Mouse (Mus musculus) stomach, postnatal 0 days (tissue): ENCODE measurements around the gene Glud1. TPM values are rescaled to one million over a fixed set of nuclear protein-coding genes. Genes with fewer than 3 reads are reported as not detected.

ENCODE experiments used
- ATAC-seq: fragments of 200-750 bp; cut with Nextera tagmentation; 2 replicates; pipeline ENCODE4 v1.8.0; 2017; ENCODE audit not compliant: low FRiP score, low TSS enrichment
- DNase-seq: peaks from one replicate; pipeline ENCODE4 v3.0.0-alpha.2; 2016; ENCODE audit warnings: low spot score
- H3K27ac ChIP-seq: fragments of 300-500 bp; sonication (generic); replicated peaks from 2 replicates; pipeline ENCODE4 v1.5.1; 2014; ENCODE audit warnings: mild to moderate bottlenecking, control low read depth
- H3K27me3 ChIP-seq: fragments of 300-500 bp; sonication (generic); 2 replicates; pipeline ENCODE4 v1.6.1; 2014; ENCODE audit warnings: low read length; ENCODE audit not compliant: control insufficient read depth, insufficient read depth
- H3K36me3 ChIP-seq: fragments of 300-500 bp; sonication (generic); 2 replicates; pipeline ENCODE4 v1.6.1; 2014; ENCODE audit warnings: low read length, mixed read lengths; ENCODE audit not compliant: control insufficient read depth, insufficient read depth
- H3K4me1 ChIP-seq: fragments of 300-500 bp; sonication (generic); replicated peaks from 2 replicates; pipeline ENCODE4 v1.6.1; 2014; ENCODE audit warnings: antibody characterized with exemption; ENCODE audit not compliant: control insufficient read depth, insufficient read depth
- H3K4me2 ChIP-seq: fragments of 300-500 bp; sonication (generic); replicated peaks from 2 replicates; pipeline ENCODE4 v1.6.1; 2014; ENCODE audit warnings: low read depth, mild to moderate bottlenecking, control low read depth, moderate library complexity
- H3K4me3 ChIP-seq: fragments of 300-500 bp; sonication (generic); 2 replicates; pipeline ENCODE4 v1.5.1; 2014; ENCODE audit warnings: low read depth, low read length, control low read depth
- H3K9ac ChIP-seq: fragments of 300-500 bp; sonication (generic); 2 replicates; pipeline ENCODE4 v1.6.1; 2014; ENCODE audit warnings: mild to moderate bottlenecking, low read length, control low read depth, mixed read lengths
- H3K9me3 ChIP-seq: fragments of 300-500 bp; sonication (generic); 2 replicates; pipeline ENCODE4 v1.6.1; 2016; ENCODE audit warnings: low read length; ENCODE audit not compliant: control insufficient read depth
- CTCF ChIP-seq: IDR thresholded peaks from 2 replicates; pipeline ENCODE4 v1.5.1; 2016; ENCODE audit warnings: antibody characterized with exemption, low read depth, mild to moderate bottlenecking, moderate library complexity
- EP300 ChIP-seq: optimal IDR thresholded peaks from 2 replicates; pipeline ENCODE3; 2016; ENCODE audit warnings: antibody characterized with exemption
- WGBS: fragments of 180-500 bp; shearing (Covaris S2); extraction: QIAGEN DNeasy Blood & Tissue Kit; methylation state at CpG from one replicate; pipeline ENCODE4 v1.1.7; 2014; 5-methylcytosine and 5-hydroxymethylcytosine counted together
- polyA plus RNA-seq: library from polyadenylated mRNA; unstranded; fragments of >200 nt; fragmentation: Nextera tagmentation; extraction: Ambion mirVana; gene quantifications from 2 replicates; pipeline ENCODE4 v1.2.1, GENCODE M21; 2015

The Glud1 gene
- polyA plus RNA-seq, 1 experiment from 2014 or later, result 48.8 TPM

GRCm38 (mm10) chr14:34382921-34383704, 72.6 kb downstream of the Glud1 start:
- Histone ChIP-seq H3K36me3 (no peaks in the 10 kb centered on the region), H3K9me3 (no peaks in the 10 kb centered on the region), H3K4me1 (no peaks in the 10 kb centered on the region), H3K9ac (no peak overlapping the region), H3K27ac (no peak overlapping the region), H3K27me3 (no peaks in the 10 kb centered on the region), H3K4me2 (no peak overlapping the region), H3K4me3 (no peak overlapping the region)
- TF ChIP-seq EP300 (no peak), CTCF (no peak)
- 90% methylated on average over 8 of the region's 9 CpGs for WGBS
- ATAC-seq (no peak), DNase-seq (no peak)

- no peaks in the 10 kb centered on the region for H3K27me3 ChIP-seq
- no peak overlapping the region for H3K27ac ChIP-seq
- H3K36me3 ChIP-seq, result no peaks in the 10 kb centered on the region
- no peak overlapping the region for H3K4me2 ChIP-seq
- 67% methylated on average over 4 of the region's 4 CpGs for WGBS
- H3K9ac ChIP-seq, result no peak overlapping the region
- no peaks in the 10 kb centered on the region for H3K9me3 ChIP-seq
- H3K4me1 ChIP-seq, result no peaks in the 10 kb centered on the region
- TF ChIP-seq CTCF, result no peak
- no peak for TF ChIP-seq EP300
- DNase-seq (no peak), ATAC-seq (no peak)
- no peak overlapping the region for H3K4me3 ChIP-seq
Measured at GRCm38 (mm10) chr14:34393295-34393694, 82.8 kb downstream of the Glud1 start.

Other genes starting within 250 kb of the Glud1 start
- 65.7 and 66.2 TPM in 2 replicates for gene Anxa8, start 224.7 kb upstream of the Glud1 start, polyA plus RNA-seq
- 0.15 and 0.24 TPM in 2 replicates for gene A630023A22Rik, start 208.0 kb upstream of the Glud1 start, polyA plus RNA-seq
- 0.22 and 0.24 TPM in 2 replicates for gene Npy4r, start 158.2 kb upstream of the Glud1 start, polyA plus RNA-seq
- 0.12 and 0.46 TPM in 2 replicates for gene Gprin2, start 109.1 kb upstream of the Glud1 start, polyA plus RNA-seq
- 1.0 and 1.5 TPM in 2 replicates for gene Syt15, start 91.1 kb upstream of the Glud1 start, polyA plus RNA-seq
- gene Shld2, start 234 bp upstream of the Glud1 start, polyA plus RNA-seq, result 4.1 TPM in 2 replicates
- gene Fam25c, start 44.7 kb downstream of the Glud1 start, polyA plus RNA-seq, result 793 and 847 TPM in 2 replicates
- gene Sncg, start 64.1 kb downstream of the Glud1 start, polyA plus RNA-seq, result 29.0 and 29.7 TPM in 2 replicates
- gene Mmrn2, start 64.7 kb downstream of the Glud1 start, polyA plus RNA-seq, result 4.1 TPM in 2 replicates
- 27.0 and 29.0 TPM in 2 replicates for gene Bmpr1a, start 192.6 kb downstream of the Glud1 start, polyA plus RNA-seq
- not detected in 2 replicates for gene 9230112D13Rik, start 212.1 kb downstream of the Glud1 start, polyA plus RNA-seq